Mouse (Mus musculus): Measurements from ENCODE around the gene Slc30a7. TPM values are rescaled to one million over a fixed set of nuclear protein-coding genes. Genes with fewer than 3 reads are reported as not detected.

Gene Slc30a7
- polyA plus RNA-seq, 1 experiment = 3.7 TPM

- Histone ChIP-seq H3K27ac (ENCODE audit: control insufficient read depth, insufficient read depth, low read depth, low read length, poor library complexity) (peak overlapping the region; percentile 82), H3K4me3 (replicated peaks; ENCODE audit: control insufficient read depth, low read depth, low read length) (peak overlapping the region; percentile 82), H3K4me1 (ENCODE audit: control insufficient read depth, insufficient read depth, low read length) (no peaks in the 10 kb centered on the region; the same call in 1 of the 2 replicates)
- under 1% methylated on average over 12 of the region's 12 CpGs for WGBS
- TF ChIP-seq CTCF (IDR thresholded peaks at IDR 0.05; ENCODE audit: control insufficient read depth, insufficient read depth, low read length) = no peak
Measured at GRCm38 (mm10) chr3:116007941-116008440, 785 bp upstream of the Slc30a7 start.

DNA sequence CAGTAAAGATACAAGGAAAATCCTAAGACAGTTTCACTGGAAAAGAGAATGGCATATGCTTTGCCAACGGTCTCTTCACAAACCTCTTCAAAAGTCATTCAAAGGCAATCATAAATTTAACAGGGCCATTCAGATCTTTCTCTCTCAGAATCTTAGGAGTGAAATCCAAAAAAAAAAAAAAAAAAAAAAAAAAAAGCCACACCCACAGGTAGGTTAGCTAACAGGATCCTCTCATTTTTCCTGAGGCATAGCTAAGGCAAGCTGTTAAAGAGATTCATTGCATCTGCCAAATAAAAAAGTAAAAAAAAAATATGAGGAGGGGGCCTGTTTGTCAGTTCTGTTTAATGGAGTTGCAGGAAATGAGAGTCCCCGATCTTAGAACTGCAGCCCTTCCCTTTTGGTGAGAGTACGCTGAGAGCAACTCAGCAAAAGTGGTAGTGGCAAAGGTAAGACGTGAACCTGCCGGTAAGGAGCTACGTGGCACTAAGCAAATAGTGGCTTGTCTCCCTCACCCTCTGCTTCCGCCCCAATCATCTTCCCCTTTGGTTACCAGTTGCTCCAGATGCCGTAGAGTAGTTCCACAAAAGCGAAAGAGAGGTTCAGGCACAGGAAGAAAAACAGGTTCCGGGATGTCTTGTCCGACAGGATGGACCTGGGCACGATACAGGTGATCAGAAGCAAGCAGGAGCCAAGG is 775 bp downstream of the Slc30a7 start:
- TF ChIP-seq CTCF (IDR thresholded peaks at IDR 0.05; ENCODE audit: control insufficient read depth, insufficient read depth, low read length) (no peak), POLR2A (IDR thresholded peaks at IDR 0.05; ENCODE audit: borderline replicate concordance, control insufficient read depth, low read depth, low read length) (no peak)
- Histone ChIP-seq H3K4me3 (replicated peaks; ENCODE audit: control insufficient read depth, low read depth, low read length) (peak overlapping the region; percentile 82), H3K27ac (ENCODE audit: control insufficient read depth, insufficient read depth, low read depth, low read length, poor library complexity) (peak overlapping the region; percentile 48), H3K4me1 (ENCODE audit: control insufficient read depth, insufficient read depth, low read length) (no peaks in the 10 kb centered on the region; the same call in 1 of the 2 replicates)
- 4% methylated on average over 12 of the region's 12 CpGs for WGBS

GRCm38 (mm10) chr3:115996929-115997328 is 10.3 kb downstream of the Slc30a7 start:
- Histone ChIP-seq H3K27ac (ENCODE audit: control insufficient read depth, insufficient read depth, low read depth, low read length, poor library complexity) (no peak overlapping the region), H3K4me3 (replicated peaks; ENCODE audit: control insufficient read depth, low read depth, low read length) (no peak overlapping the region), H3K4me1 (ENCODE audit: control insufficient read depth, insufficient read depth, low read length) (no peaks in the 10 kb centered on the region; the same call in 1 of the 2 replicates)
- TF ChIP-seq POLR2A (IDR thresholded peaks at IDR 0.05; ENCODE audit: borderline replicate concordance, control insufficient read depth, low read depth, low read length) (no peak), CTCF (IDR thresholded peaks at IDR 0.05; ENCODE audit: control insufficient read depth, insufficient read depth, low read length) (no peak)
- WGBS = 77% methylated on average over 5 of the region's 5 CpGs

DNA sequence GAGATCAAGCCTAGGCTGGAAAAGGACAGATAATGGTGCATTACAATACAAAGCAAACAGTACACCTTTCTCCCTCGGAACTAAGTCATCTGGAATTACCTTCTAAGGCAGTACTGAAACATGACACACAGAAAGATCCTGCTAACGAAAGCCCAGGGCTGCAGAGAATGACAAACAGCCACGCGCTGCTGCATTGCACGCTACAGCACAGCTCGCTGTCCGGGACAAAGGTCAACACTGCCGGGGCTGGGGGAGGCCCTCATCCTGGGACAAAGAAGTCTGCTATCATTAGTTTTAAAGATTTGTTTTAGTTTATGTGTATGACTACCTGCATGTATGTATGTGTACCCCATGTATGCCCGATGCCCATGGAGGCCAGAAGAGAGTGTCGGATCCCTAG is 14.2 kb downstream of the Slc30a7 start:
- TF ChIP-seq CTCF (IDR thresholded peaks at IDR 0.05; ENCODE audit: control insufficient read depth, insufficient read depth, low read length) (no peak), POLR2A (IDR thresholded peaks at IDR 0.05; ENCODE audit: borderline replicate concordance, control insufficient read depth, low read depth, low read length) (no peak)
- 94% methylated on average over 10 of the region's 10 CpGs for WGBS
- H3K4me1 ChIP-seq (ENCODE audit: control insufficient read depth, insufficient read depth, low read length) = no peaks in the 10 kb centered on the region; the same call in 1 of the 2 replicates
- H3K27ac ChIP-seq (ENCODE audit: control insufficient read depth, insufficient read depth, low read depth, low read length, poor library complexity) = no peak overlapping the region
- H3K4me3 ChIP-seq (replicated peaks; ENCODE audit: control insufficient read depth, low read depth, low read length) = no peak overlapping the region

DNA sequence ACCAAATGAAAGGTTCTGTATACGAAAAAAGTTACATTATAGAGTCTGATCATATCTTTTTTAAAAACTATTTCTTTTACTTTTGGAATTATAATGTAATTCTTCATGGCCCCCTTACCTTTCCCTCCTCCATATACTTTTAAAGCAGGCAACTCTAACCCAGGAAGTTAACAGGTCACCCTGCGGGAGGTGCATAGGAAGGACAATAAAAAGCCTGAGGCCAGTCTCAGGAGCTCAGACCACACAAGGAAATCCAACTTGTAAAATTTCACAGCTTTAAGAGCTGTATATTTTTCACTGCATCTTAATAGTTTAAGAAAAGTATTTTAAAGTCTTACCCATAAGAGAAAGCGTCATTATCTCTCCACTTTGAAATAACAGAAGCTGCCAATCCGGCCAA is 14.6 kb downstream of the Slc30a7 start:
- WGBS = 64% methylated on average over 4 of the region's 4 CpGs
- TF ChIP-seq CTCF (IDR thresholded peaks at IDR 0.05; ENCODE audit: control insufficient read depth, insufficient read depth, low read length) = no peak
- TF ChIP-seq POLR2A (IDR thresholded peaks at IDR 0.05; ENCODE audit: borderline replicate concordance, control insufficient read depth, low read depth, low read length) = no peak
- H3K4me3 ChIP-seq (replicated peaks; ENCODE audit: control insufficient read depth, low read depth, low read length) = no peak overlapping the region

DNA sequence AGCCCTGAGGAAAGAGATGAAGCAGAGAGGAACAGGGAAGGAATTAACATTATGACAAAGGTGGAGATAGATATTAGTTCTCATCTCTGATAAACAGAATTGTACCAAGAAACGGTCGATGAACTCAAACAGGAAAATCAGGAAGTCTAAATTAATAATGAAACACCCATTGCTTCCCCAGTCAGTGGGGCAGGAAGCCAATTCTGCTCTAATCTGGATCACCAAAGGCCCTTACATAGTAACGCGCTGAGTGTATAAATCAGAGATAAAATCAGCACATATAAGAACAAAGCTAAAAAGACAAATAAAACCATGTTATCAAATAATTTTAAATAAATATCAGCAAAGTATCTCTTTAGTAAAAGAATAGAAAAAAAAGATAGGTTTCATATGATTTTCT is 15.1 kb downstream of the Slc30a7 start:
- TF ChIP-seq CTCF (IDR thresholded peaks at IDR 0.05; ENCODE audit: control insufficient read depth, insufficient read depth, low read length) (no peak), POLR2A (IDR thresholded peaks at IDR 0.05; ENCODE audit: borderline replicate concordance, control insufficient read depth, low read depth, low read length) (no peak)
- no peaks in the 10 kb centered on the region; the same call in 1 of the 2 replicates for H3K4me1 ChIP-seq (ENCODE audit: control insufficient read depth, insufficient read depth, low read length)
- no peak overlapping the region for H3K27ac ChIP-seq (ENCODE audit: control insufficient read depth, insufficient read depth, low read depth, low read length, poor library complexity)
- WGBS = 18% methylated on average over 4 of the region's 4 CpGs
- H3K4me3 ChIP-seq (replicated peaks; ENCODE audit: control insufficient read depth, low read depth, low read length) = no peak overlapping the region

More for the DNA sequence above, 14.6 kb downstream of the Slc30a7 start:
- H3K4me1 ChIP-seq (ENCODE audit: control insufficient read depth, insufficient read depth, low read length) = no peaks in the 10 kb centered on the region; the same call in 1 of the 2 replicates
- no peak overlapping the region for H3K27ac ChIP-seq (ENCODE audit: control insufficient read depth, insufficient read depth, low read depth, low read length, poor library complexity)

DNA sequence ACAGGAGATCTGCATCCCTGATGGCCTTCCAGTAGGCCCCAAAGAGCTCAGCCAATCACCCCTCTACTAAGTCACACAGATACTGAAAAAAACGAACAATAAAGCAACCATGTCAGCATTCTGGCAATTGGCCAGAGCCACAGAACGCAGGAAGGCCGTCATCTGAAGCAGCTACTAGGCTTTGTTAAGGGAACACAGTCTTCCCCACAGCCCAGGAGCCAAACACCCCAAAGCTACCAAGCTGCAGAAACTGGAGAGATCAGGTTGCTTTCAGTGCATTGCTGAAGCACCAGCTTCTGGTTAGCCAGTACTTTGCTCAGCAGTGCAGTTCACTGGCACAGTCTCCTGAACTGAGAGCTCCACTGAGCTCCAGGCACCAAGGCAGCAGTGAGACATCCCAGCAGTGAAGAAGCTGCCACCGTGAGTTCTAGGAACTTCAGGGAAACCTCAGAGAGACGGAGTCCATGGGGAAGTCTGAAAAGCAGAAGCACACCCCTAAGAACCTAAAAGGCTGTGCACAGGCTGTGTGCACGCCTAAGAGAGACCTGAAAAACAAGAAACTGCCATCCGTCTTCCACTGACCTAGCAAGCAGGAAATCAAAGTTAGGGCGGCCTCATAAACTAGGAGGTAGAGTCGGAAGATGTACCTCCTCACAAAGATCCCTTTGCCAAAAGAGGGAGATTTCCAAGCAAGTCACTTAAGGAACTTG is 21.9 kb downstream of the Slc30a7 start:
- TF ChIP-seq POLR2A (IDR thresholded peaks at IDR 0.05; ENCODE audit: borderline replicate concordance, control insufficient read depth, low read depth, low read length) (no peak), CTCF (IDR thresholded peaks at IDR 0.05; ENCODE audit: control insufficient read depth, insufficient read depth, low read length) (no peak)
- 19% methylated on average over 9 of the region's 9 CpGs for WGBS
- no peak overlapping the region for H3K4me3 ChIP-seq (replicated peaks; ENCODE audit: control insufficient read depth, low read depth, low read length)
- no peaks in the 10 kb centered on the region; the same call in 1 of the 2 replicates for H3K4me1 ChIP-seq (ENCODE audit: control insufficient read depth, insufficient read depth, low read length)
- no peak overlapping the region for H3K27ac ChIP-seq (ENCODE audit: control insufficient read depth, insufficient read depth, low read depth, low read length, poor library complexity)

GRCm38 (mm10) chr3:115984653-115985052 is 22.6 kb downstream of the Slc30a7 start:
- TF ChIP-seq CTCF (IDR thresholded peaks at IDR 0.05; ENCODE audit: control insufficient read depth, insufficient read depth, low read length) = no peak
- no peak for TF ChIP-seq POLR2A (IDR thresholded peaks at IDR 0.05; ENCODE audit: borderline replicate concordance, control insufficient read depth, low read depth, low read length)
- H3K4me1 ChIP-seq (ENCODE audit: control insufficient read depth, insufficient read depth, low read length) = no peaks in the 10 kb centered on the region; the same call in 1 of the 2 replicates
- 90% methylated on average over 9 of the region's 9 CpGs for WGBS
- H3K4me3 ChIP-seq (replicated peaks; ENCODE audit: control insufficient read depth, low read depth, low read length) = no peak overlapping the region
- no peak overlapping the region for H3K27ac ChIP-seq (ENCODE audit: control insufficient read depth, insufficient read depth, low read depth, low read length, poor library complexity)
